ENCODE assay signal across 9 mouse cellular contexts in genomic region chr7:123205261-123205660, GRCm38 (mm10). TPM values are rescaled to one million over a fixed set of nuclear protein-coding genes. Genes with fewer than 3 reads are reported as not detected.
DNase-seq lines count a peak whose midpoint lies in the region; ATAC-seq and TF ChIP-seq lines count a peak whose summit lies in the region.
"Had no signal": no experiment of that assay in that cellular context is flagged by ENCODE, and none has a peak within 500 bp of the region (broad histone marks: within the 10 kb centered on the region; RNA-seq: fewer than 3 reads in every experiment).

No protein-coding gene starts in this region.

- TF ChIP-seq POLR2A in MEL (IDR thresholded peaks at IDR 0.05; ENCODE audit: control insufficient read depth in 1 of 2, insufficient read depth in 1 of 2, low read depth in 1 of 2, low read length in 2 of 2, poor library complexity in 1 of 2): no peak

- WGBS in liver, embryonic 11.5 days: 20% methylated on average over 14 of the region's 14 CpGs

- H3K9ac ChIP-seq in liver, embryonic 11.5 days (ENCODE audit: low read depth, low read length): no peak overlapping the region
- no peak overlapping the region for H3K9ac ChIP-seq in MEL (ENCODE audit: control insufficient read depth, low read depth, low read length, poor library complexity, severe bottlenecking)
- H3K9ac ChIP-seq: heart, embryonic 15.5 days had no signal

- H3K27me3 ChIP-seq in liver, embryonic 11.5 days (replicated peaks; ENCODE audit: control insufficient read depth, insufficient read depth, low read length): no peaks in the 10 kb centered on the region
- H3K27me3 ChIP-seq in MEL (ENCODE audit: control insufficient read depth in 1 of 2, insufficient read depth in 2 of 2, low read length in 2 of 2): no peaks in the 10 kb centered on the region; a peak in 1 of 4 replicates
- H3K27me3 ChIP-seq: heart, embryonic 15.5 days had no signal

- no peaks in the 10 kb centered on the region for H3K36me3 ChIP-seq in liver, embryonic 11.5 days (ENCODE audit: control insufficient read depth, insufficient read depth, low read length)
- no peaks in the 10 kb centered on the region; a peak in 1 of 4 replicates for H3K36me3 ChIP-seq in MEL (ENCODE audit: control insufficient read depth in 1 of 2, insufficient read depth in 2 of 2, low read length in 2 of 2)
- H3K36me3 ChIP-seq: heart, embryonic 15.5 days had no signal

- H3K79me2 ChIP-seq in MEL (ENCODE audit: control insufficient read depth, insufficient read depth, low read length, poor library complexity): no peaks in the 10 kb centered on the region

- no peak overlapping the region for H3K4me3 ChIP-seq in liver, embryonic 11.5 days (ENCODE audit: low read depth, low read length)
- no peak overlapping the region for H3K4me3 ChIP-seq in MEL (ENCODE audit: control insufficient read depth in 1 of 2, insufficient read depth in 1 of 2, low read depth in 2 of 2, low read length in 2 of 2)
- H3K4me3 ChIP-seq: heart, embryonic 15.5 days had no signal

- no peak for TF ChIP-seq EP300 in MEL (IDR thresholded peaks at IDR 0.05; ENCODE audit: low read depth in 1 of 2, low read length in 2 of 2)

- TF ChIP-seq RAD21 in MEL (IDR thresholded peaks at IDR 0.05; ENCODE audit: low read depth, low read length): peak; percentile 86

- H3K9me3 ChIP-seq in liver, embryonic 11.5 days (ENCODE audit: control insufficient read depth, low read length): no peaks in the 10 kb centered on the region
- no peaks in the 10 kb centered on the region for H3K9me3 ChIP-seq in MEL (replicated peaks; ENCODE audit: insufficient read depth, low read length)
- H3K9me3 ChIP-seq: heart, embryonic 15.5 days had no signal

- H3K4me1 ChIP-seq in liver, embryonic 11.5 days (replicated peaks; ENCODE audit: control insufficient read depth, insufficient read depth, low read length): 0 out of 2 replicates have a peak, but pooled peaks cover 4% of the 10 kb centered on the region
- no peaks in the 10 kb centered on the region for H3K4me1 ChIP-seq in MEL (ENCODE audit: control insufficient read depth in 1 of 2, insufficient read depth in 2 of 2, low read length in 2 of 2)

- no peak overlapping the region for H3K4me2 ChIP-seq in liver, embryonic 11.5 days
- H3K4me2 ChIP-seq: heart, embryonic 15.5 days had no signal

- DNase-seq in liver (peak; percentile 57), MEL (ENCODE audit: low read depth, low spot score) (peak; percentile 77)
- DNase-seq in liver, embryonic 11.5 days (ENCODE audit: low spot score): no peak
- DNase-seq in c-Kit-positive CD71-positive TER-119-negative erythroid progenitor cells, embryonic 14.5 days (ENCODE audit: low read depth): peak; percentile 34
- DNase-seq in frontal cortex, postnatal 36 days (ENCODE audit: low spot score in 2 of 2): peak; percentile 62 to 66
- DNase-seq in layer of hippocampus, postnatal 36 days: peak; percentile 52 to 68
- DNase-seq in naive thymus-derived CD4-positive, alpha-beta T cell, adult 2 months (ENCODE audit: low read depth): peak; percentile 66
- no peak for DNase-seq in ovary, postnatal 10 days (ENCODE audit: low spot score)

- ATAC-seq in liver, embryonic 11.5 days (replicated peaks; ENCODE audit: low FRiP score): no peak

- TF ChIP-seq CTCF in MEL (IDR thresholded peaks at IDR 0.05 in 2 of 3, conservative IDR thresholded peaks at IDR 0.05 in 1 of 3; ENCODE audit: control insufficient read depth in 1 of 3, insufficient read depth in 1 of 3, low read depth in 2 of 3, low read length in 3 of 3, poor library complexity in 1 of 3, severe bottlenecking in 1 of 3): peak; percentile 45 to 84 (median 77)

- H3K27ac ChIP-seq in liver, embryonic 11.5 days (ENCODE audit: low read depth, low read length): no peak overlapping the region
- no peak overlapping the region for H3K27ac ChIP-seq in MEL (ENCODE audit: control insufficient read depth, low read depth, low read length)
- H3K27ac ChIP-seq: heart, embryonic 15.5 days had no signal

TF ChIP-seq in MEL, 35 proteins besides CTCF, POLR2A, EP300 and RAD21:
- TF ChIP-seq ZNF384 (IDR thresholded peaks at IDR 0.05; ENCODE audit: low read depth, low read length) (peak; percentile 27; the same call in 1 of the 2 replicates), TBP (IDR thresholded peaks at IDR 0.05; ENCODE audit: low read depth, low read length) (no peak), ZC3H11A (IDR thresholded peaks at IDR 0.05; ENCODE audit: low read depth, low read length) (peak; percentile 82), SMC3 (IDR thresholded peaks at IDR 0.05; ENCODE audit: low read depth, low read length) (peak; percentile 95), NELFE (IDR thresholded peaks at IDR 0.05; ENCODE audit: low read depth, low read length) (no peak)

RNA-seq across cellular contexts. Expression of gene Slc5a11, which starts 9.3 kb away (rescaled TPM):
- 0.35 and 1.9 TPM in 2 replicates for polyA plus RNA-seq in liver, embryonic 11.5 days (2014; fragmentation: Nextera tagmentation; extraction: Ambion mirVana)
- not detected in 2 replicates for total RNA-seq in MEL (2012; rRNA removed)
- polyA plus RNA-seq in MEL (2012; ENCODE audit: insufficient read depth in 1 of 2, insufficient read length in 2 of 2, low read depth in 1 of 2, low replicate concordance in 2 of 2, missing spikeins in 1 of 2): not detected
- 1 to 10 TPM; 1.3 to 2.0 TPM for total RNA-seq in layer of hippocampus, postnatal 36 days (2021)
- polyA plus RNA-seq: heart, embryonic 15.5 days had no signal

Comparison
In these comparisons a context has a peak if more than half of its experiments do, and no peak if none do; other contexts are left out.
1. DNase-seq: peak in liver (single experiment), MEL (single experiment), c-Kit-positive CD71-positive TER-119-negative erythroid progenitor cells, embryonic 14.5 days (single experiment), frontal cortex, postnatal 36 days (2 of 2), layer of hippocampus, postnatal 36 days (2 of 2) and naive thymus-derived CD4-positive, alpha-beta T cell, adult 2 months (single experiment); none in liver, embryonic 11.5 days (single experiment) and ovary, postnatal 10 days (single experiment).